Mouse (Mus musculus): ENCODE measurements around the gene Farp1. TPM values are rescaled to one million over a fixed set of nuclear protein-coding genes. Genes with fewer than 3 reads are reported as not detected.

Farp1 gene
- 100 to 1,000 TPM; 127 to 137 TPM for total RNA-seq (2021)
- long read RNA-seq, experiment 1, full-length matches to known transcripts = 10 of 51 reads
- long read RNA-seq, experiment 1, partial matches to known transcripts = 11 of 51 reads
- long read RNA-seq, experiment 1, other reads (novel, unspliced or antisense) = 30 of 51 reads
- long read RNA-seq, experiment 2, full-length matches to known transcripts = 8 of 39 reads
- long read RNA-seq, experiment 2, partial matches to known transcripts = 21 of 39 reads
- long read RNA-seq, experiment 2, other reads (novel, unspliced or antisense) = 10 of 39 reads

GRCm38 (mm10) chr14:121034973-121035662, at the start of gene Farp1:
TSS of gene Farp1 (plus strand) at chr14:121035200.
- intact Hi-C loops (cut with DNase I) = loop anchor here (5.0 to 10.0 kb wide), 3 partner anchors 72 to 187 kb away; no protein-coding TSS in a partner anchor
- DNase-seq (ENCODE audit: low spot score in 2 of 2) = peak; percentile 52 to 72

- DNase-seq (ENCODE audit: low spot score in 2 of 2) = peak; percentile 23 to 54
- intact Hi-C loops (cut with DNase I) = no loop called here
These were observed 45.9 kb upstream of the Farp1 start for GRCm38 (mm10) chr14:120989126-120989525.

- no peak for DNase-seq (ENCODE audit: low spot score in 2 of 2)
- intact Hi-C loops (cut with DNase I) = no loop called here
These were observed 37.3 kb upstream of the Farp1 start for GRCm38 (mm10) chr14:120997686-120998085.

GRCm38 (mm10) chr14:121000561-121001340, 34.2 kb upstream of the Farp1 start:
- intact Hi-C loops (cut with DNase I) = no loop called here
- DNase-seq (ENCODE audit: low spot score in 2 of 2) = no peak

GRCm38 (mm10) chr14:121005621-121006020, 29.4 kb upstream of the Farp1 start:
- DNase-seq (ENCODE audit: low spot score in 2 of 2) = no peak
- intact Hi-C loops (cut with DNase I) = no loop called here

- intact Hi-C loops (cut with DNase I) = no loop called here
These were observed 29.0 kb upstream of the Farp1 start for GRCm38 (mm10) chr14:121006021-121006420.

GRCm38 (mm10) chr14:121015114-121015690, 19.8 kb upstream of the Farp1 start:
- DNase-seq (ENCODE audit: low spot score in 2 of 2) = no peak
- intact Hi-C loops (cut with DNase I) = no loop called here

More at GRCm38 (mm10) chr14:121006021-121006420, 29.0 kb upstream of the Farp1 start:
- no peak for DNase-seq (ENCODE audit: low spot score in 2 of 2)

GRCm38 (mm10) chr14:121022403-121022802, 12.6 kb upstream of the Farp1 start:
- no peak for DNase-seq (ENCODE audit: low spot score in 2 of 2)
- intact Hi-C loops (cut with DNase I) = no loop called here

GRCm38 (mm10) chr14:121025381-121025780, 9.6 kb upstream of the Farp1 start:
- intact Hi-C loops (cut with DNase I) = no loop called here
- DNase-seq (ENCODE audit: low spot score in 2 of 2) = no peak

GRCm38 (mm10) chr14:121031396-121031795, 3.6 kb upstream of the Farp1 start:
- intact Hi-C loops (cut with DNase I) = loop anchor here (10.0 kb wide), 1 partner anchor 163 kb away; no protein-coding TSS in a partner anchor
- no peak for DNase-seq (ENCODE audit: low spot score in 2 of 2)

- intact Hi-C loops (cut with DNase I) = loop anchor here (10.0 kb wide), 1 partner anchor 160 kb away; no protein-coding TSS in a partner anchor
- no peak for DNase-seq (ENCODE audit: low spot score in 2 of 2)
These were observed 475 bp upstream of the Farp1 start for GRCm38 (mm10) chr14:121034525-121034924.

- peak in 1 of 2 experiments; percentile 59 for DNase-seq (ENCODE audit: low spot score in 2 of 2)
- intact Hi-C loops (cut with DNase I) = loop anchor here (5.0 to 10.0 kb wide), 3 partner anchors 71 to 186 kb away; no protein-coding TSS in a partner anchor
These were observed 868 bp downstream of the Farp1 start for GRCm38 (mm10) chr14:121035663-121036473.

- intact Hi-C loops (cut with DNase I) = loop anchor here (5.0 to 10.0 kb wide), 3 partner anchors 71 to 186 kb away; no protein-coding TSS in a partner anchor
- no peak for DNase-seq (ENCODE audit: low spot score in 2 of 2)
These were observed 1.7 kb downstream of the Farp1 start for GRCm38 (mm10) chr14:121036612-121037221.

GRCm38 (mm10) chr14:121037276-121037675, 2.3 kb downstream of the Farp1 start:
- intact Hi-C loops (cut with DNase I) = loop anchor here (5.0 to 10.0 kb wide), 3 partner anchors 70 to 185 kb away; no protein-coding TSS in a partner anchor
- no peak for DNase-seq (ENCODE audit: low spot score in 2 of 2)

- no peak for DNase-seq (ENCODE audit: low spot score in 2 of 2)
- intact Hi-C loops (cut with DNase I) = loop anchor here (5.0 to 10.0 kb wide), 3 partner anchors 69 to 184 kb away; no protein-coding TSS in a partner anchor
These were observed 3.7 kb downstream of the Farp1 start for GRCm38 (mm10) chr14:121038676-121039075.

GRCm38 (mm10) chr14:121044145-121044544, 9.1 kb downstream of the Farp1 start:
- intact Hi-C loops (cut with DNase I) = no loop called here
- DNase-seq (ENCODE audit: low spot score in 2 of 2) = peak in 1 of 2 experiments; percentile 44

GRCm38 (mm10) chr14:121046313-121046961, 11.4 kb downstream of the Farp1 start:
- peak in 1 of 2 experiments; percentile 34 for DNase-seq (ENCODE audit: low spot score in 2 of 2)

More at GRCm38 (mm10) chr14:121046313-121046961, 11.4 kb downstream of the Farp1 start:
- intact Hi-C loops (cut with DNase I) = no loop called here

All from left cerebral cortex, postnatal 14 days (tissue).